Mouse (Mus musculus) mouse embryonic stem cell (cell line): Measurements from ENCODE around the gene Bend4.

Source experiments
- in situ Hi-C, 2 experiments: fragments of 300-500 bp; cut with MboI; formaldehyde crosslinking; loops; 1 replicate in 1 of 2; 3 replicates in 1 of 2; pipeline ENCODE4 v1.14.3; 2019 to 2020; ENCODE audit warnings: low sequenced_read_pairs in 2 of 2, low pct_unique_long_range_greater_than_20kb in 1 of 2, mixed read lengths in 1 of 2; ENCODE audit not compliant: unreplicated experiment in 1 of 2

The Bend4 gene

DNA sequence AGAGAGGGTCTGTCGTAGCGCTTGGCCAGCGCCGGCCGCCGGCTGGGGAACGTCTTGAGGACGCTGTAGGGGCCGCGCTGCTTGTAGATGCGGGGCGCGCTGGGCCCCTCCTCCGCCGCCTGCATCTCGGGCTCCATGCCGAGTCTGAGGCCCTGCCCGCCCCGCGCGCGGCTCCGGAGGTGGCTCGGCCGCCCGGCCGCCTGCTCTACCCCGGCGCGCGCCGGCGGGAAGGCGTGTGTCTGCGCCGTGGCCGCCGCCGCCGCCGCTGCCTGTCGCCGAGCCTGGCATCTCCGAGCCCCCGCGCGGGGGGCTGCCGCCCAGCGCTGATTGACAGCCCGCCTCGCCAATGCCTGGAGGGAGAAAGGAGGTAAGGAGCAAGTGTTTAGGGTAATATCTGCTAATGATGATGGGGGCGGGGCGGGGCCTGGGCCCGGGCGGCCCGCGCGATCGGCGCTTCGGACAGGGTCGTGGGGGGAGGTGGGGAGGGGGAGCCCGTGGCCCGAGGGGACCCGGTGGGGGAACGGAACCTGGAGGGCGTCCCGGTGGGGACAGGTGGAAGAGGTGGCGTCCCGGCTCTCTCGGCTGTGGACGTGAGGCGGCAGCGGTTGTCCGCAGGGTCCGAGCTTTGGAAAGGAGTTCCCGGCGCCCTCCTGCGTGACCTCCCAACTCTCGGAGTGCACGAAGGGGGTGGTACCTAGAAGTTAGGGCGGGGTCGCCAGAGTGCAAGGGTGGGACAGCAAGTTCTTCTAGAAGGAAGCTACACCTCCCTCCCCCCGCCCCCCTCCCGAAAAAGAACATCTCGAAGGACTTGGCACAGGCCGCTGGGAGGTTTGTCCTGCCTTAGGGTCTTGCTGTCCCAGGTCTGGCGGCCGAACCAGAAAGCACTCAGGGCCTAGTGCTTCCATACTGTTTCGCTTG lies at the start of gene Bend4:
Gene Bend4 (minus strand): TSS at position 868 of the 918 bp plus-strand sequence.
- in situ Hi-C loops: no loop called here

DNA sequence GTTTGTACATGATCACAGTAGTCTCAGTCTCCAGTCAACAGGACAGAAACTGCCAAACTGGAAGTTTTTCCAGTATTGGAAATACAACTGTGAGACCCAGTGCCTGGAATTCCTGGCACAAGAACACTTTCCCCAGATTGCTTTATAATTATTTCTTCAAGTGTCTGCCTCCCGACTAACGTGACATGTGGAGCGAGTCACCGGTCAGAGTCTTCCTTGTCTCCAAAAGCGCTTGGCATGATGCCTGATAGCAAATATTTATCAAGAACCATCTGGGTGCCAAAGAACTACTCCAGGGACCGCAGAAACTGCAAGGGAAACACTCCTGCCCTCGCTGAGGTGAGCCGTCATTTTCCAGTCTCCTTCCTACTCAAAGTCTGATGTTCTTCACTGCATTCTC lies 45.6 kb upstream of the Bend4 start:
- in situ Hi-C loops: no loop called here

DNA sequence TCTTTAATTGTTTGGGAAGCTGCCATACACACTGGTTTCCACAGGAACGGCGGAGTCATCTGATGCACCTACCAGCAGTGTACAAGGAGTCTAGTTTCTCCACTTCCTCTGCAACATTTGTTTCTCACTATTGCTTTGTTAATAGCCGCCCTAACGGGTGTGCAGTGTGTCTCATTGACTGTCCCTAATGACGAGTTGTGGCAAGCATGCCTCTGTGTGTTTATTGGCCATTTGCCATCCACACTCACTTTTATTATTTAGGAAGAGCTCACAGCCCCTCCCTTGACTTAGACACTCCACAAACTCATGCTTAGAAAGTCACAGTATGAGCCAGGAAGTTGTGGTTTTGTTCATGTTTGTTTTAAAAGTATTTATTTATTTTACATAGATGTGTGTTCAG lies 45.0 kb upstream of the Bend4 start:
- in situ Hi-C loops: no loop called here

DNA sequence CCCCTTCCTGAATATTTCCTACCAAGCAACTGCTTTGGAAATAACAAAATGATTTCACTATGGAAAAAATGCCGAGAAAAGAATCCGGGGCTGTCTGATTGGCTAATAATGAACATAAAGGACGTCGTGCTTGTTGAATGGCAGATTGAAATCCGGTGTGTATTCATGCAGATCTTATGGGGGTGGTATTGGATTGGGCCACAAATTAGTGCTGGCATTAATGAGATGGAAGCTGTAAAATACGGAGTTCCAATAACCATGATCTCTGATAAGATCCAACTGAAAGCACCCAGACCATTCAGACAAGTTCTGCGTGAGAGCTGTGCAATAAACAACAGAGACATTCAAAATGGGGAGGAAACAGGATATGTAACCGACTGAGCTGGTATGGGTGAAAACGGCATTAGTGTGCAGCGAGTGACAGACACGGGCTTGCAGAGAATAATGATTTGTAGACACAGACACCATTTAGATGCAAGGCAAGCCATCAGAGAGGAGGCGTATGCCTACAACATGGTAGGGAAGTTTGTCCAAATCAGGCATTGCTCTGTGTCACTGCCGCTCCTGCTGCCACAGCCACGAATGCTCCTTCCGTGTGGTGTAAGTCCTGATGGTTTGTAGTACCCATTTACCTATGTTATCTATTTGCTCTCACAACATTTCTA lies 38.9 kb upstream of the Bend4 start:
- in situ Hi-C loops: no loop called here

DNA sequence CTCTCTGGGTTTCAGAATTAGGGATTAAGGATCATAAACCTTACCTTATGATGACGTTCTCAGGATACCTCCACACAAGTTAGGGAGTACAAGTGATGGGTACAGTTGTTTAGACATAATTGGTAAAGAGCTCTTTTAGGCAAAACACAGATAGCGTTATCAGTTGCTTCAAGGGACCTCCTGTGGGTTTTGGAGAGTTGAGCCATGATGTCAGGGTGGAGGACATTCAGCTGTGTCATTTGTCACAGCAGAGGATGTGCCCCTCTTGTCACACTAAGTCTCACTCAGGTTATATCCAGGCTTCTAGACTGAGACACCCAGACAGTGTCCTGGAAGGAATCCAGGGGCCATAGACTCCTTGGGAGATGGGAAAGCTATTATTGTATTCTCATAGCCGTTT lies 36.8 kb upstream of the Bend4 start:
- in situ Hi-C loops: no loop called here

DNA sequence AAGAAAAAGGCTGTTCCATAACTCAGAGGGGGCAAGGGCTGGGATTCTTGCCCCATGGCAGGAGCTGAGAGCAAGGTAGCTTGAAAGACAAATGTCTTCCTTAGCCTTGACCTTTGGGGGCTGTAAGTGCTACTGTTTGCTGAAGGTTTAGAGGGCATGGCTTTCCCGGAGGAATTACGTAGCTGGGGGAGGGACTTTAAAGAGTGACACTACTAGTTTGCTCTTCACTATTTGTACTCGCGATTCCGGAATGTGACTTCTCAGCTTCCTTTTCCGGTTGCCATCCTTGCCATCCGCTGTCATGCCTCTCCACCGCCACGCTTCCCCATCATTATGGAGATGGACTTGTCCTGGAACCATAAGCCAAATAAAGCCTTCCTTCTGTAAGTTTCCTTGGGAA lies 35.5 kb upstream of the Bend4 start:
- in situ Hi-C loops: no loop called here

DNA sequence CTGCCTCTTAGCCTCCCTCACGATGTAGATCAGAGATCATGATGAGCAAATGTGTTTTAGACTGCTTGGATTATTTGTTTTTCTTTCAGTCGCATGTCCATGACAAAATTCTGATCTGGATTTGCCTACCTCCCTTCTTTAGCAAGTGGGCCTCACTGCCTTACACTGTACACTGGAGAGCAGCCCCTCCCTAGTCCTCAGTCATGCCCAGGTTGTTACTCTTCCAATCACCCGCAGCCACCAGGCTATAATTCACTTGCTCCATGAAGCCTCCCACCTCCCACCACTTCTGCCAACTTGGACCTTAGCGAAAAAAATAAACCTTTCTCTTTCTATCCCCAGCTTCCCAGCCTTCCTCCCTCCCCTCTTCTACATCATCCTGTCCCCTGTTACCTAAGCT lies 34.2 kb upstream of the Bend4 start:
- in situ Hi-C loops: no loop called here

DNA sequence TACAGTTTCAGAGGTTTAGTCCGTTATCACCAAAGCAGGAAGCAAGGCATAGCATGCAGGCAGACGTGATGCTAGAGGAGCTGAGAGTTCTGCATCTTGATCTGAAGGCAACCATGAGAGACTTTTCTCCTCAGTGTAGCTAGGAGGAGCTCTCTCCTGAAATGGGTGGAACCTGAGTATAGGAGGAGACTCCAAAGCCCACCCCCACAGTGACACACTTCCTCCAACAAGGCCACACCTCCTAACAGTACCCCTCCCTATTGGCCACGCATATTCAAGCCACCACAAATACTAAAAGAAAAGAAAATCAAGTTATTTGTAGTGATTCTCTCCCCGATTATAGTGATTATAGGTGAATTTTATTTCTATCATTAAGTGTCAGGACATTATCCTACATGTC lies 28.7 kb upstream of the Bend4 start:
- in situ Hi-C loops: no loop called here

DNA sequence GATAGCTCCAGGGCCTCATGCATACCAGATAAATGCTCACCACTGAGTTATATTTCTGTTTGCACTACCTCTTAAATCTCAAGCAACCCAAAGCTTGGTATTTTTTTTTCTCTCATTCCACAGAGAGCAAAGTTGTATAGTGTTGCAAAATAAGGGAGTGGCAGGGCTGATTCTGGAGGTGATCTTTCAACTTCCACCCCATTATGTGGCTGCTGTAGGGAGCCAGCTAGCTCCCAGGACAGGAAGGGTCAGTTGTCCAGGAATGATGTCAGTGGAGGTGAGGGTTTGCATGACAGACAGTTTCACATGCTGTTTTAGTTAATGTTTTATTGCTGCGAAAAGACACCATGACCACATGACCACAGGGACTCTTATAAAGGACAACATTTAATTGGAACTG lies 26.2 kb upstream of the Bend4 start:
- in situ Hi-C loops: no loop called here

DNA sequence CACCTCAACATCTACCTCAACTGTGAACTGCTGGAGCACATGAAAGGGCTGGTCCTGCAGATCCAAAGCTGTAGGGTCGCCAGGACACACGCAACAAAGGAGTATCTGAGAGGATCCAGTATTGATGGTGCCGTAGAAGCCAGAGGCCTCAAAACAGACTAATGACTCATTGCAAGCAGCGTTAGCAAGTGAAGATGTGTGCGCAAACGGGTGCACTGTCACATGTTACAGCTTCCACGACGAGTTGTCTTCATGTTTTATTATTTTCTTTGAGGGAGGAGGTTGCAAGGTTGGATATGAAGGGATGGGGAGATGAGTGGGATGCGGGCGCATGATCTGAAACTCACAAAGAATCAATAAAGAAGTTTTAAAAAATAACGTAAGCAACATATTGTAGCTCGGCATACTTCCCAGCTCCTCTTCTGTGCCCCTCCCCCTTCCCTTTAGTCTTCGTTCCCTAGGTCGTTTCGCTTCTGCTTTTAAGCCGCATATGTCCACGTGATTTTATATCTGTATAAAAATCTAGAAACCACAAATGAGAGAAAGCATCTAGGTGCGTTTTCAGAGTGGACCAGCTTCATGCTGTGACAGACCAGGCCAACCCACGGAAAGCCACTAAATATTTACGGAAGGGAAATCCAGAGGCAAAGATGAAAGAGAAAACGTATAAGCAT lies 22.0 kb upstream of the Bend4 start:
- in situ Hi-C loops: no loop called here

DNA sequence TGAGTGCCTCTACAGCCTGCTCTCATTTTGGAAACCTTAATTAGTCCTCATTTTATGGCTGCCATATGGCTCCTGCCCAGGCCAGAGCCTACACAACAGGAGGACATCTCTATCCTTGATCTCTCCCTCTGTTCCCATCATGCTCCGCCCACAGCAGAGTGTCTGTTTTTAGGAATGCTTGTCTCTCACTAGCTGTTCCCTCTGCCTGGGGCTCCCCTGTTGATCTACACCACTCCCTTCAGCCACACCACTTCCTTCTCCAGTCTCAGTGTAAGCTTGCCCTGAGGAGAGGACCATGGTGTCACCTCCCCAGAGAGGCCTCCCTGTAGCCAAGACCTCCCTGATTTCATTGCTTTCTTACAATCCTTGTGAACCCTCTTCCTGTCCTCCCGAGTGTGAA lies 18.4 kb upstream of the Bend4 start:
- in situ Hi-C loops: no loop called here

DNA sequence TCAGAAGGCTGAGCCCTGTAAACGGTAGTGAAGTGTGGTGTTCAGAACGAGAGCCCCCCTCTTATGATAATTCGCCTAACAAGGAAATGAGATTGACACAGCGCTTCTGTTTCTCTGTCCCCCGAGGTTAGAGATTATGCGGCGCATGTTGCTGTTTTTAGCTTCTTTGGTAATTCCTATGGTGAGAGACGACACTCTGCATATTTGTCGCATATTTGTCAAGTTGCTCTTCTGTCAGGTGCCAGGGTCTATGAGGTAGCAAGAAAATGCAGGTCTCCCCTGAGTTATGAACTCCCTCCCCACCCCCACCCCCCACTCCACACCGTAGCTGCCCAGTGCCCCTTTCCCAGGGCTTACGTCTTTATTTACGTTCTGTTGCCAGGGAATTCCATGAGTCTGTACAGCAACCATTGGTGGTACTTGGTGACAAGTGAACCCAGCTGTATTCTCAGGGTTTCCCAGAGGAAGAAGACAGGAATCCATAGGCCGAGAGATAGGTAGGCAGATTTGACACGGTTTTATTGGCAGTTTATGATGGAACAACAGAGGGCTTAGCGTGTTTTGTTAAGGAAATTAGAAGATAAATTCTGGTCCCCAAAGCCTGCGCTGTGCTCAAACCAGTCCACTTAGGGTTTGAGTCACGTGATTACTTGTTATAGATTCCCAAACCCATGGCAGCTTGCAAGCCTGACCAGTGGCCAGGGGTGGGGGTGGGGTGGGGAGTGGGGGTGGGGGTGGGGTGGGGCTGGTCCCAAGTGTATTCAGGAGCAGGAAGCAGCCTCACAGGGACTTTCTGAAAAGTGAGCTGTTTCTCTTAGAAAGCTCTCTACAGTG lies 16.3 kb upstream of the Bend4 start:
- in situ Hi-C loops: no loop called here

DNA sequence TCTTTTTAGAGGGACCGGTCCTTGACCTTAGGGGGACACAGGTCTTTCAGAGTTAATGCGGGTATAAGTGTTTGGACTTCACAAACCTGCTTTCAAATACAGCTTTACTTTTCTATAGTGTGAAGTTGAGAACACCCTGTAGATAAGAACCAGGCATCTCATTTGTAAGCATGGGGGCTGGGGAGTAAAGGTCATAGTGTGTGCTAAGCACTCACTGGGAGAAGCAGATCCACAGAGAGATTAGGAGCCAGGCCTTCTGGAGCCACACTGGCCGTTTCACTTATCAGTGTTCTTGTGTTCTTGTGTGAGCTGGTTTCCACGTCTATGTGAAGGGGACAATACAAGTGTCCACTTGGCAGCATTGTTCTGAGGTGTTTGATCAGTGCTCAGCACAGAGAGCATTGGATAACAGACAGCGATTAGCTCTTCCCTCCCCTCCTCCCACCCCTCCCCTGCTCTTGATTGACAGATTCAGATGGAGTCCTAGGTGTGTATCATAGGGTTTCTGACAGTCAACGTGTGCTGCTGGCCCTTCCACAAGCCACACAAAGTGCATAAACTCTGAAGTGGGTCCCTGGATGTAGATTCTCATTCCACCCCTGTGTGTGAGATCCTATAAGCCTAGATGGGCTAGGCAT lies 14.8 kb upstream of the Bend4 start:
- in situ Hi-C loops: no loop called here

DNA sequence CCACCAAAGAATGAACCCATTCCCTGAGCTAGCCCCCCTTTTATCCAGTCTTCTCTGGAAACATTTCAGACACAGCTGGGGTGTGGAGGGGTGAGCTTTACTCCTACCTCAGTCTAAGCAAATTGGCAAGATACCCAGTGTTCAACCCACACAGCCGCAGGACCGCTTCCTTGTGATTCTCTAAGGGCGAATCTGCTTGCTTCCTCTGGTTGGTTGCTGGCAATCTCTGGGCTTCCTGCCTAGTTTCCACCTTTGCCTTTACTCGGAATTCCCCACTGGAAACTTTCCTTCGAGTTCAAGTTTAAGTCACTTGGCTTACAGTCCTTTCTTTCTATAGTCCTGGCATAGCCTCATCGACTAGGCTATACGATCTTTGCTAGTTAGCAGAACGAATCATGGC lies 12.5 kb upstream of the Bend4 start:
- in situ Hi-C loops: no loop called here

DNA sequence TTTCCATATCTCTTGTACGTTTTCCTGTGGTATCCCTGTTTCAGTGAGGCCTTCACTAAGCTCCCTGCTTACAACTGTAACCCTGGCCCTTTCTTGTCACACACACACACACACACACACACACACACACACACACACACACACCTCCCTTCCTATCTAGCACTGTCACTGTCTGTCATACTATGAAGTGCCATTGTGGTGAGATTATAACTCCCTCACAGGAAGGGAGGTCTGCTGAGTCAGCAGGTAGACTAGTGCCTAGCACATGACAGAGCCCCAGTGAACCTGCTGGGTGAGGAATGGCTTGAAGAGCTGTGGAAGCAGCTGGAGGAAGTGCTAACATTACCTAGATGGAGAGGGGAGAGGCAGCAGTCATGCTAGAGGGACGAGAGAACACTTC lies 9.3 kb upstream of the Bend4 start:
- in situ Hi-C loops: no loop called here

DNA sequence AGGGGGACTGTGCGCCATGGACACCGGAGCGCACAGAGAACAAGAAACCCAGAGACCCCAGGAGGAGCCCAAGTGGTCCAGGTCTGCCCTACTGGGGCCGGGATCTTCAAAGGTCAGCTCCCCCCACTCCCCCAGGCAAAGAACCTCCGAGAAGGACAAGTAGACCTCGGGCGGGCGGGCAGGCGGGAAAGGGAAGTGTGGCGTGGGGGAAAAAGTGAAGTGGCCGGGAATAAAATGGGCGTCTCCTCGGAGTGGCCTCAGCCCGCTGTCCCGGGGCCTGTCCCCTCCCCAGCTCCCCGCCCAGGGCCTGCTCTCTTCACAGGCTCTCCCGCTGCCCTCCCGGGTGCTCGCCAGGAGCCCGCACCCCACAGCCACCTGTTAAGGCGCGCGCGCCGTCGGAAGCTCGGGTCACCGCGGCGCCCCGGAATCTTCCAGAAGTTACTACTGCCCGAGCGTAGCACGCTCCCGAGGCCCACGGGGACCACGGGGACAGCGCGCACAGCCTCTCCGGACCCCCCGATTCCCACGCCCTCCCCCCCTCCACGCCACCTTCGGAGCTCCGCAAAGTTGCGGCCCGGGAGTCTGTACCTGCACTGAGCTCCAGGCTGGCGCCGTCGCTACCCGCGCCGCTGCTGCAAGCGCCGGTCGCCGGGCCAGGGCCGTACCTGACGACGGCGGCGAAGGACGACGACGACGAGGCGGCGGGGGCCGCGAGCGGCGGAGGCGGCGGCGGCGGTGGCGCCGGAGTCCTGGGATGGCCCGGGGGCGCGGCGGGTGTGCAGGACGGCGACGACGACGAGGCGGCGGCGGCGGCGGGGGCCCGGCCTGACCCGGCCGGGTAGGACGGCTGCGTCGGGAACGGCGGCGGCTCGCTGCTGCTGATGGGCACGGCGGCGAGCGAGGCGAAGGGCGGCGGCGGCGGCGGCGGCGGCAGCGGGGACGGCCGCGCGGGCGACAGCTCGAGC lies 1.4 kb downstream of the Bend4 start:
- in situ Hi-C loops: no loop called here

DNA sequence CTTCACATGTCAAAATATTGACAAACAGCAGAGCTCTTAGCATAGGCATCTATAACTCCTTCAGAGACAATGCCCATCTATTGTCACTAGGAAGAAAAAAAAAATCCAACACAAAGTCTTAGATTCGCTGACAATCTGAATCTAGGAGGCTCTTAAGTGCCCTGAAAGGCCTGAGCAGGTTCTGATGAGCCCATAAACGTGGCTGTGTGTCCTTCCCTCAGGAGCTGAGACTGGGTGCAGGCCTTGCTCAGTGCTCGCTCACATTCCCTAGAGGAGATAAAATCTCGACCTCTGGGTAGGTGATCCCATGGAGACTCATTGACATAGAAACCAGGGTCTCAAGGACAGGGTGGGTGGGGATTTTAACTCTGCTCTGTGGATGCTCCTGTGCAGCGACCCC lies 2.1 kb downstream of the Bend4 start:
- in situ Hi-C loops: no loop called here
